Mouse (Mus musculus): ENCODE data around the gene Pfdn6. TPM values are rescaled to one million over a fixed set of nuclear protein-coding genes. Genes with fewer than 3 reads are reported as not detected.
"Not testable (repeated sequence)": the region's sequence is repeated elsewhere in the genome, so short reads cannot be mapped to it uniquely, and the experiment has no call there.

The Pfdn6 gene
- polyA plus RNA-seq, 1 experiment = 130 TPM

- peaks cover 43% of the 10 kb centered on the region for H3K36me3 ChIP-seq (ENCODE audit: control insufficient read depth, insufficient read depth)
- peaks cover 36% of the 10 kb centered on the region for H3K79me3 ChIP-seq (ENCODE audit: low read depth)
- peak overlapping the region; percentile 96 for H3ac ChIP-seq (ENCODE audit: control insufficient read depth, insufficient read length, low read depth)
- TF ChIP-seq USF1 (IDR thresholded peaks at IDR 0.05; ENCODE audit: low read depth) (no peak), MAX (IDR thresholded peaks at IDR 0.05) (no peak), CEBPB (IDR thresholded peaks at IDR 0.05; ENCODE audit: low read depth) (no peak), MYOG (IDR thresholded peaks at IDR 0.05; ENCODE audit: control insufficient read depth, extremely low read depth, insufficient read length) (no peak), CTCF (IDR thresholded peaks at IDR 0.05; ENCODE audit: control insufficient read depth, insufficient read depth, insufficient read length) (no peak), FOSL1 (IDR thresholded peaks at IDR 0.05; ENCODE audit: insufficient read depth, low read length, poor library complexity, severe bottlenecking) (no peak), MYOD1 (IDR thresholded peaks at IDR 0.05; ENCODE audit: control insufficient read depth, insufficient read length, low read depth) (no peak)
- H3K4me3 ChIP-seq (ENCODE audit: insufficient read depth, poor library complexity, severe bottlenecking) = peak overlapping the region; percentile 97
- peaks cover 48% of the 10 kb centered on the region for H3K79me2 ChIP-seq (ENCODE audit: control insufficient read depth, insufficient read depth)
- H3K27me3 ChIP-seq (ENCODE audit: control insufficient read depth, insufficient read depth, insufficient read length) = no peaks in the 10 kb centered on the region
These were observed 14.8 kb upstream of the Pfdn6 start for GRCm38 (mm10) chr17:33954646-33955554.

GRCm38 (mm10) chr17:33953961-33954565, 13.9 kb upstream of the Pfdn6 start:
- TF ChIP-seq USF1 (IDR thresholded peaks at IDR 0.05; ENCODE audit: low read depth) (no peak), MYOD1 (IDR thresholded peaks at IDR 0.05; ENCODE audit: control insufficient read depth, insufficient read length, low read depth) (no peak), CEBPB (IDR thresholded peaks at IDR 0.05; ENCODE audit: low read depth) (no peak), MAX (IDR thresholded peaks at IDR 0.05) (no peak), MYOG (IDR thresholded peaks at IDR 0.05; ENCODE audit: control insufficient read depth, extremely low read depth, insufficient read length) (no peak), FOSL1 (IDR thresholded peaks at IDR 0.05; ENCODE audit: insufficient read depth, low read length, poor library complexity, severe bottlenecking) (no peak), CTCF (IDR thresholded peaks at IDR 0.05; ENCODE audit: control insufficient read depth, insufficient read depth, insufficient read length) (no peak)
- Histone ChIP-seq H3K79me3 (ENCODE audit: low read depth) (peaks cover 36% of the 10 kb centered on the region), H3K27me3 (ENCODE audit: control insufficient read depth, insufficient read depth, insufficient read length) (no peaks in the 10 kb centered on the region), H3K79me2 (ENCODE audit: control insufficient read depth, insufficient read depth) (peaks cover 48% of the 10 kb centered on the region), H3K36me3 (ENCODE audit: control insufficient read depth, insufficient read depth) (peaks cover 43% of the 10 kb centered on the region), H3ac (ENCODE audit: control insufficient read depth, insufficient read length, low read depth) (peak overlapping the region; percentile 96), H3K4me3 (ENCODE audit: insufficient read depth, poor library complexity, severe bottlenecking) (peak overlapping the region; percentile 97)

GRCm38 (mm10) chr17:33953310-33953709, 13.2 kb upstream of the Pfdn6 start:
- Histone ChIP-seq H3K27me3 (ENCODE audit: control insufficient read depth, insufficient read depth, insufficient read length) (no peaks in the 10 kb centered on the region), H3ac (ENCODE audit: control insufficient read depth, insufficient read length, low read depth) (peak overlapping the region; percentile 46), H3K4me3 (ENCODE audit: insufficient read depth, poor library complexity, severe bottlenecking) (peak overlapping the region; percentile 97), H3K79me2 (ENCODE audit: control insufficient read depth, insufficient read depth) (peaks cover 48% of the 10 kb centered on the region), H3K79me3 (ENCODE audit: low read depth) (peaks cover 36% of the 10 kb centered on the region), H3K36me3 (ENCODE audit: control insufficient read depth, insufficient read depth) (peaks cover 43% of the 10 kb centered on the region)
- no peak for TF ChIP-seq USF1 (IDR thresholded peaks at IDR 0.05; ENCODE audit: low read depth)
- no peak for TF ChIP-seq FOSL1 (IDR thresholded peaks at IDR 0.05; ENCODE audit: insufficient read depth, low read length, poor library complexity, severe bottlenecking)
- TF ChIP-seq CEBPB (IDR thresholded peaks at IDR 0.05; ENCODE audit: low read depth) = no peak
- no peak for TF ChIP-seq MYOG (IDR thresholded peaks at IDR 0.05; ENCODE audit: control insufficient read depth, extremely low read depth, insufficient read length)
- TF ChIP-seq CTCF (IDR thresholded peaks at IDR 0.05; ENCODE audit: control insufficient read depth, insufficient read depth, insufficient read length) = no peak

GRCm38 (mm10) chr17:33952879-33953278, 12.7 kb upstream of the Pfdn6 start:
- Histone ChIP-seq H3K36me3 (ENCODE audit: control insufficient read depth, insufficient read depth) (peaks cover 46% of the 10 kb centered on the region), H3ac (ENCODE audit: control insufficient read depth, insufficient read length, low read depth) (peak overlapping the region; percentile 46), H3K79me2 (ENCODE audit: control insufficient read depth, insufficient read depth) (peaks cover 48% of the 10 kb centered on the region), H3K27me3 (ENCODE audit: control insufficient read depth, insufficient read depth, insufficient read length) (no peaks in the 10 kb centered on the region), H3K4me3 (ENCODE audit: insufficient read depth, poor library complexity, severe bottlenecking) (no peak overlapping the region), H3K79me3 (ENCODE audit: low read depth) (peaks cover 36% of the 10 kb centered on the region)
- TF ChIP-seq MYOG (IDR thresholded peaks at IDR 0.05; ENCODE audit: control insufficient read depth, extremely low read depth, insufficient read length) = no peak
- no peak for TF ChIP-seq MAX (IDR thresholded peaks at IDR 0.05)
- TF ChIP-seq CEBPB (IDR thresholded peaks at IDR 0.05; ENCODE audit: low read depth) = no peak
- TF ChIP-seq USF1 (IDR thresholded peaks at IDR 0.05; ENCODE audit: low read depth) = no peak
- no peak for TF ChIP-seq CTCF (IDR thresholded peaks at IDR 0.05; ENCODE audit: control insufficient read depth, insufficient read depth, insufficient read length)
- no peak for TF ChIP-seq MYOD1 (IDR thresholded peaks at IDR 0.05; ENCODE audit: control insufficient read depth, insufficient read length, low read depth)
- no peak for TF ChIP-seq FOSL1 (IDR thresholded peaks at IDR 0.05; ENCODE audit: insufficient read depth, low read length, poor library complexity, severe bottlenecking)

GRCm38 (mm10) chr17:33952015-33952414, 11.9 kb upstream of the Pfdn6 start:
- peaks cover 47% of the 10 kb centered on the region for H3K36me3 ChIP-seq (ENCODE audit: control insufficient read depth, insufficient read depth)
- H3K79me3 ChIP-seq (ENCODE audit: low read depth) = peaks cover 33% of the 10 kb centered on the region
- H3K27me3 ChIP-seq (ENCODE audit: control insufficient read depth, insufficient read depth, insufficient read length); H3K4me3 ChIP-seq (ENCODE audit: insufficient read depth, poor library complexity, severe bottlenecking): not testable (repeated sequence)
- H3K79me2 ChIP-seq (ENCODE audit: control insufficient read depth, insufficient read depth) = peaks cover 47% of the 10 kb centered on the region
- peak overlapping the region; percentile 62 for H3ac ChIP-seq (ENCODE audit: control insufficient read depth, insufficient read length, low read depth)

Data from C2C12 (cell line).